Mouse (Mus musculus) thymus, adult 2 months (tissue): ENCODE measurements around the gene Gm16867. TPM values are rescaled to one million over a fixed set of nuclear protein-coding genes. Genes with fewer than 3 reads are reported as not detected.

ENCODE experiments used
- polyA plus RNA-seq: library from polyadenylated mRNA; depleted of rRNA; stranded (reverse); fragments of >200 nt; gene quantifications from 2 replicates; pipeline ENCODE4 v1.2.3, GENCODE M21; 2012; rRNA removed

Gm16867 gene
- polyA plus RNA-seq, 1 experiment = 21.6 TPM

Other genes starting within 250 kb of the Gm16867 start
- 0.09 TPM in 1 of 2 replicates, not detected in the other for gene Synb, start 209.1 kb downstream of the Gm16867 start, polyA plus RNA-seq
- gene Gm27179, start 9.2 kb upstream of the Gm16867 start, polyA plus RNA-seq = 0.19 and 0.30 TPM in 2 replicates
- gene Entpd4b, start 52.1 kb upstream of the Gm16867 start, polyA plus RNA-seq = 20.7 and 27.4 TPM in 2 replicates